Mouse (Mus musculus) kidney, postnatal 0 days (tissue): ENCODE results near the gene 1700001P01Rik. TPM values are rescaled to one million over a fixed set of nuclear protein-coding genes. Genes with fewer than 3 reads are reported as not detected.
"Not testable (repeated sequence)": the region's sequence is repeated elsewhere in the genome, so short reads cannot be mapped to it uniquely, and the experiment has no call there.

Source experiments
- ATAC-seq: fragments of 200-750 bp; cut with Nextera tagmentation; replicated peaks from 2 replicates; pipeline ENCODE4 v1.8.0; 2017; ENCODE audit warnings: low read depth, moderate number of reproducible peaks, moderate TSS enrichment, moderate library complexity; ENCODE audit not compliant: low FRiP score
- DNase-seq: peaks from one replicate; pipeline ENCODE4 v3.0.0-alpha.2; 2016; ENCODE audit warnings: low spot score
- H3K27ac ChIP-seq: fragments of 300-500 bp; sonication (generic); 2 replicates; pipeline ENCODE4 v1.5.1; 2014; ENCODE audit warnings: mild to moderate bottlenecking
- H3K27me3 ChIP-seq: fragments of 300-500 bp; sonication (generic); 2 replicates; pipeline ENCODE4 v1.6.1; 2014; ENCODE audit warnings: low read length, mixed read lengths; ENCODE audit not compliant: insufficient read depth
- H3K36me3 ChIP-seq: fragments of 300-500 bp; sonication (generic); 2 replicates; pipeline ENCODE4 v1.6.1; 2014; ENCODE audit warnings: low read length, mixed read lengths; ENCODE audit not compliant: insufficient read depth
- H3K4me1 ChIP-seq: fragments of 300-500 bp; sonication (generic); replicated peaks from 2 replicates; pipeline ENCODE4 v1.6.1; 2014; ENCODE audit warnings: antibody characterized with exemption, low read length, mixed read lengths; ENCODE audit not compliant: insufficient read depth
- H3K4me2 ChIP-seq: fragments of 300-500 bp; sonication (generic); 2 replicates; pipeline ENCODE4 v1.6.1; 2014; ENCODE audit warnings: mild to moderate bottlenecking, low read length, moderate library complexity, mixed read lengths
- H3K4me3 ChIP-seq: fragments of 300-500 bp; sonication (generic); replicated peaks from 2 replicates; pipeline ENCODE4 v1.5.1; 2014; ENCODE audit warnings: low read depth, low read length
- H3K9ac ChIP-seq: fragments of 300-500 bp; sonication (generic); 2 replicates; pipeline ENCODE4 v1.6.1; 2014; ENCODE audit warnings: low read depth, low read length
- H3K9me3 ChIP-seq: fragments of 300-500 bp; sonication (generic); replicated peaks from 2 replicates; pipeline ENCODE4 v1.6.1; 2016; ENCODE audit warnings: low read length, inconsistent platforms, mixed read lengths
- CTCF ChIP-seq: IDR thresholded peaks from 2 replicates; pipeline ENCODE4 v1.5.1; 2016; ENCODE audit warnings: antibody characterized with exemption, low read depth, mild to moderate bottlenecking, moderate library complexity
- WGBS: fragments of 180-500 bp; shearing (Covaris S2); extraction: QIAGEN DNeasy Blood & Tissue Kit; methylation state at CpG from one replicate; pipeline ENCODE4 v1.1.7; 2014; 5-methylcytosine and 5-hydroxymethylcytosine counted together
- polyA plus RNA-seq: library from polyadenylated mRNA; unstranded; fragments of >200 nt; fragmentation: Nextera tagmentation; extraction: Ambion mirVana; gene quantifications from 2 replicates; pipeline ENCODE4 v1.2.1, GENCODE M21; 2015

1700001P01Rik gene
- polyA plus RNA-seq, 1 experiment from 2014 or later = not detected

DNA sequence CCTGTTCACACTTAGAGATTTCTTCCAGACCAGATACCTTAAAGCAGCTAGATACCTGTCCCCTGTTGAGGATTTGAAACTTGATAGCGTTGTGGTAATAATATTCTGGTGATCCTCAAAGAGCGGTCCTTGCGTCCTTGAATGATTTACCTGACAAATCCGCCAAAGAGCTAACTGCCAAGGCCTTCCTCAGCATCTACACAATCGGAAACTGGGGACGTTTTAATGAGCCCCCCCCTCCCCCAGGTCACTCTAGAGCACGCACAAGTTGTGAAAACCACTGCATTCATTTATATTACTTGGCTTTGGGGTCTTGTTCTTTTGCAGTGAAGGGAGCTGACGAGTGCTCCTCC lies 22.3 kb upstream of the 1700001P01Rik start:
- Histone ChIP-seq H3K4me2 (peak overlapping the region; percentile 19; the same call in 1 of the 2 replicates), H3K27ac (no peak overlapping the region), H3K27me3 (no peaks in the 10 kb centered on the region), H3K36me3 (no peaks in the 10 kb centered on the region), H3K4me1 (peaks cover 14% of the 10 kb centered on the region; the same call in 1 of the 2 replicates), H3K9me3 (no peaks in the 10 kb centered on the region), H3K9ac (no peak overlapping the region), H3K4me3 (no peak overlapping the region)
- ATAC-seq (no peak), DNase-seq (no peak)
- no peak for TF ChIP-seq CTCF
- WGBS = 34% methylated on average over 8 of the region's 8 CpGs

DNA sequence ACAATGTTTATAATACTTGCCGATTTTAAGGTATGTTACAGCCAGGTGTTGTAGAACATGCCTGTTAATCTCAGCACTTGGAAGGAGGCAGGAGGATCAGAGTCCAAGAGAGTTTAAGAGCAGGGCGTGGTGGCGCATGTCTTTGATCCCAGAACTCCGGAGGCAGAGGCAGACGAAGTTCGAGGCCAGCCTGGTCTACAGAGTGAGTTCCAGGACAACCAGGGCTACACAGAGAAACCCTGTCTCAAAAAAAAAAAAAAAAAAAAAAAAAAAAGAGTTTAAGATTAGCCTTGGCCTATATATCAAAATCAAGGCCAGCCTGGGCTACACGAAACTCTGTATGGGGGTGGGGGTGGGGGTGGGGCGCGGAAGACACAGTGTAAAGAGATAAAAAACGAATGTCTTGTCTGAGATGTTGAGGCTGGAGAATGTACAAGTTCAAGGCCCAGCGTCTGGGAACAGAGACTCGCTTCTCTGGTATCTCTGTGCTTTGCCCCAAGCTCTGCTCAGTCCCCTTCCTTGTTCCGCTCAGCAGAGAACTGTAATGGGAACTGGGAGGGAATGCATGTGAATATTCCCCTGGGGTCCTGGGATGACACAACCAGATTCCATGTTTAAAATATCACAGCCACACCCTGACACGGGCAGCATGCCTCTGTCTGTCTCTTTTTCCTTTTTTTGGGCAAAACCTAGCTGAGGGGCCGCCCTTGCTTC lies 21.8 kb upstream of the 1700001P01Rik start:
- peaks cover 14% of the 10 kb centered on the region; the same call in 1 of the 2 replicates for H3K4me1 ChIP-seq
- H3K36me3 ChIP-seq = no peaks in the 10 kb centered on the region
- TF ChIP-seq CTCF = no peak
- no peak overlapping the region for H3K27ac ChIP-seq
- DNase-seq (no peak), ATAC-seq (no peak)
- H3K4me3 ChIP-seq = no peak overlapping the region
- no peaks in the 10 kb centered on the region for H3K27me3 ChIP-seq
- 0 out of 2 replicates have a peak overlapping the region, but pooled peaks have one; percentile 19 for H3K4me2 ChIP-seq
- H3K9me3 ChIP-seq = no peaks in the 10 kb centered on the region
- WGBS = 70% methylated on average over 15 of the region's 15 CpGs
- H3K9ac ChIP-seq = no peak overlapping the region

DNA sequence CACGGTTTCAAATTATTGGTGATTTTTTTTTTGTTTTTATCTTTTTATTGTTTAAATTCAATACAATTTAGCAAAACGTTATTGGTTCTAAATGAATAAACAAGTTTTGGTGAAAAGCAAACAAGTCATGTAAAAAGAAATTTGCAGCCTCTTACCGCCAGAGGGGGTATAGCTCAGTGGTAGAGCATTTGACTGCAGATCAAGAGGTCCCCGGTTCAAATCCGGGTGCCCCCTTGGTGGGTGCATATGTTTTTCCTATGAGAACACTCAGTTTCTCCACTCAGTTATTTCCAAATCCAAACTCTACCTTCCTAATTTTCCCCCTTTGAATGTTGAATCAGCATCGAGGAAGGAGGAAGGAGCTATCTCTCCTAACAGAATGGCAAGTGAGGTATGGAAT lies 21.2 kb upstream of the 1700001P01Rik start:
- DNase-seq (peak; percentile 69), ATAC-seq (no peak)
- H3K4me2 ChIP-seq = no peak overlapping the region
- no peak overlapping the region for H3K9ac ChIP-seq
- no peaks in the 10 kb centered on the region for H3K27me3 ChIP-seq
- no peaks in the 10 kb centered on the region for H3K9me3 ChIP-seq
- no peak overlapping the region for H3K4me3 ChIP-seq
- TF ChIP-seq CTCF = peak; percentile 62
- H3K36me3 ChIP-seq = no peaks in the 10 kb centered on the region
- H3K27ac ChIP-seq = no peak overlapping the region
- WGBS = 5% methylated on average over 6 of the region's 6 CpGs
- H3K4me1 ChIP-seq = 0 out of 2 replicates have a peak, but pooled peaks cover 8% of the 10 kb centered on the region

DNA sequence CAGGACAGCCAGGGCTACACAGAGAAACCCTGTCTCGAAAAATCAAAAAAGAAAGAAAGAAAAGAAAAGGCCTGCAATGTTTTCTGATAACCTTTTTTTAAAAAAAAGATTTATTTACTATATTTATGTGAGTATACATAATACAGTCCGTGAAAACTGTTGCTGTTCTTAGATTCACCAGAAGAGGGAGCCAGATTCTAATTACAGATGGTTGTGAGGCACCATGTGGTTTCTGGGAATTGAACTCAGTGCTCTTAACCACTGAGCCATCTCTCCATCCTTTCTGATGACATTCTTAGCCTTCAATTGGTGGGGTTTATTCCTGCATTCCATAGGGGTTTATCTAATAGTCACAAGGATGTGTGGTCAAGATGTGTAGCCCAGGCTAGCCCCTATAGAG lies 17.4 kb upstream of the 1700001P01Rik start:
- peak; percentile 79 for TF ChIP-seq CTCF
- H3K9ac ChIP-seq = no peak overlapping the region
- DNase-seq = no peak
- H3K4me2 ChIP-seq = no peak overlapping the region
- 0 out of 2 replicates have a peak, but pooled peaks have one; percentile 13 for ATAC-seq
- WGBS = 6% methylated on average over 2 of the region's 2 CpGs
- no peaks in the 10 kb centered on the region for H3K4me1 ChIP-seq
- H3K27ac ChIP-seq = no peak overlapping the region
- no peaks in the 10 kb centered on the region for H3K36me3 ChIP-seq
- H3K9me3 ChIP-seq = no peaks in the 10 kb centered on the region
- no peak overlapping the region for H3K4me3 ChIP-seq
- no peaks in the 10 kb centered on the region for H3K27me3 ChIP-seq

DNA sequence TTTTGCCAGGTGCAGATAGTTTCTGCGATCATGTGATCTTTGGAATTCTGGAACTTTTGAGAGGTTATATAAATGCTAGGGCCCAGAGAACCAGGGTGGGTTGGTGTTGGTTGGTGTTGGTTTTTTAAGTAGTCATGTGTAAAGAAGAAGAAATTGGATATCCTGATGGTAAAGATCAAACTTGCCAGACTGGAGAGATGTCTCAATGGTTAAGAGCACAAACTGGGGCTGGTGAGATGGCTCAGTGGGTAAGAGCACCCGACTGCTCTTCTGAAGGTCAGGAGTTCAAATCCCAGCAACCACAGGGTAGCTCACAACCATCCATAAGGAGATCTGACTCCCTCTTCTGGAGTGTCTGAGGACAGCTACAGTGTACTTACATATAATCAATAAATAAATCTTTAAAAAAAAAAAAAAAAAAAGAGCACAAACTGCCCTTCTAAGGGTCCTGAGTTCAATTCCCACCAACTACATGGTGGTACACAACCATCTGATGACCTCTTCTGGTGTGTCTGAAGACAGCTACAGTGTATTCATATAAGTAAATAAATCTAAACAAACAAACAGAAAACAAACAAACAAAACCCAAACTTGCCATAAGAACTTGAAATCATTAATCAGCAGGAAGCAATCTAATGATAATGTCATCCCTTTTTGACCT lies 15.2 kb upstream of the 1700001P01Rik start:
- whole genome bisulfite sequencing = 76% methylated on average over 2 of the region's 2 CpGs
- H3K36me3 ChIP-seq, H3K4me1 ChIP-seq, H3K9ac ChIP-seq, H3K9me3 ChIP-seq, DNase-seq, H3K4me2 ChIP-seq, H3K4me3 ChIP-seq, ATAC-seq, H3K27ac ChIP-seq, H3K27me3 ChIP-seq: not testable (repeated sequence)

DNA sequence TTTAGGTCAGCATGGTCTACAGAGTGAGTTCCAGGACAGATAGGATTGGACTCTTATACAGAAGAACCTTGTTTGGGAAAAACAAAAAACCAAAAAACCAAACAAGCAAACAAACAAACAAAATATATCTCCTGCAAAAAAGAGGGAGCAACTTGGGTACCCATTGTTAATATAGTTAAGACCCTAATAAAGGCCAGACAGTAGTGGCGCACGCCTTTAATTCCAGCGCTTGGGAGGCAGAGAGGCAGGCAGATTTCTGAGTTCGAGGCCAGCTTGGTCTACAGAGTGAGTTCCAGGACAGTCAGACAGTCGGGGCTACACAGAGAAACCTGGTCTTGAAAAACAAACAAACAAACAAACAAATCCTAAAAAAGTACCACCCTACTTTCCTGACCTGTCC lies 14.0 kb upstream of the 1700001P01Rik start:
- no peak for ATAC-seq
- Histone ChIP-seq H3K36me3 (no peaks in the 10 kb centered on the region), H3K4me2 (no peak overlapping the region), H3K4me3 (no peak overlapping the region), H3K4me1 (no peaks in the 10 kb centered on the region), H3K27me3 (no peaks in the 10 kb centered on the region), H3K9ac (no peak overlapping the region), H3K27ac (no peak overlapping the region), H3K9me3 (no peaks in the 10 kb centered on the region)
- no peak for DNase-seq
- 85% methylated on average over 5 of the region's 5 CpGs for WGBS
- TF ChIP-seq CTCF = no peak
